Mouse (Mus musculus): ENCODE measurements at regions not wholly inside any gene's neighbourhood (a gene's known extent, or its start where the extent isn't known, plus 50 kb on each side); places are given as distances from the start of the nearest gene placed in this dataset.

- no peak for TF ChIP-seq CTCF (conservative IDR thresholded peaks at IDR 0.05; ENCODE audit: low read length)
- no peak for TF ChIP-seq NANOG (IDR thresholded peaks at IDR 0.05; ENCODE audit: borderline replicate concordance, low read length)
Observed at GRCm38 (mm10) chr3:136601706-136602105, 68.2 kb upstream of the Ppp3ca start.
